Mouse (Mus musculus) hindbrain, embryonic 10.5 days (tissue): ENCODE results near the gene F3. TPM values are rescaled to one million over a fixed set of nuclear protein-coding genes. Genes with fewer than 3 reads are reported as not detected.

Experiments
- DNase-seq: peaks from one replicate; pipeline ENCODE4 v3.0.0-alpha.2; 2017; ENCODE audit warnings: low spot score
- H3K27ac ChIP-seq: fragments of 300-500 bp; sonication (generic); 2 replicates; pipeline ENCODE4 v1.5.1; 2016; ENCODE audit warnings: mild to moderate bottlenecking, moderate library complexity
- H3K27me3 ChIP-seq: fragments of 300-500 bp; sonication (generic); 2 replicates; pipeline ENCODE4 v1.6.1; 2016; ENCODE audit warnings: mild to moderate bottlenecking; ENCODE audit not compliant: poor library complexity, insufficient read depth, severe bottlenecking
- H3K36me3 ChIP-seq: fragments of 300-500 bp; sonication (generic); 2 replicates; pipeline ENCODE4 v1.6.1; 2016; ENCODE audit warnings: mild to moderate bottlenecking, moderate library complexity
- H3K4me1 ChIP-seq: fragments of 300-500 bp; sonication (generic); replicated peaks from 2 replicates; pipeline ENCODE4 v1.6.1; 2016; ENCODE audit warnings: mild to moderate bottlenecking
- H3K4me3 ChIP-seq: fragments of 300-500 bp; sonication (generic); 2 replicates; pipeline ENCODE4 v1.5.1; 2016; ENCODE audit warnings: mild to moderate bottlenecking, moderate library complexity
- H3K9me3 ChIP-seq: fragments of 300-500 bp; sonication (generic); 2 replicates; pipeline ENCODE4 v1.6.1; 2016; ENCODE audit warnings: mild to moderate bottlenecking, moderate library complexity
- WGBS: fragments of 180-500 bp; shearing (Covaris S2); methylation state at CpG from one replicate; pipeline ENCODE4 v1.1.7; 2016; 5-methylcytosine and 5-hydroxymethylcytosine counted together
- polyA plus RNA-seq: library from polyadenylated mRNA; unstranded; fragments of >200 nt; fragmentation: Nextera tagmentation; extraction: Ambion mirVana; gene quantifications from 2 replicates; pipeline ENCODE4 v1.2.1, GENCODE M21; 2016

Gene F3
- polyA plus RNA-seq = 8.8 and 14.1 TPM in 2 replicates

DNA sequence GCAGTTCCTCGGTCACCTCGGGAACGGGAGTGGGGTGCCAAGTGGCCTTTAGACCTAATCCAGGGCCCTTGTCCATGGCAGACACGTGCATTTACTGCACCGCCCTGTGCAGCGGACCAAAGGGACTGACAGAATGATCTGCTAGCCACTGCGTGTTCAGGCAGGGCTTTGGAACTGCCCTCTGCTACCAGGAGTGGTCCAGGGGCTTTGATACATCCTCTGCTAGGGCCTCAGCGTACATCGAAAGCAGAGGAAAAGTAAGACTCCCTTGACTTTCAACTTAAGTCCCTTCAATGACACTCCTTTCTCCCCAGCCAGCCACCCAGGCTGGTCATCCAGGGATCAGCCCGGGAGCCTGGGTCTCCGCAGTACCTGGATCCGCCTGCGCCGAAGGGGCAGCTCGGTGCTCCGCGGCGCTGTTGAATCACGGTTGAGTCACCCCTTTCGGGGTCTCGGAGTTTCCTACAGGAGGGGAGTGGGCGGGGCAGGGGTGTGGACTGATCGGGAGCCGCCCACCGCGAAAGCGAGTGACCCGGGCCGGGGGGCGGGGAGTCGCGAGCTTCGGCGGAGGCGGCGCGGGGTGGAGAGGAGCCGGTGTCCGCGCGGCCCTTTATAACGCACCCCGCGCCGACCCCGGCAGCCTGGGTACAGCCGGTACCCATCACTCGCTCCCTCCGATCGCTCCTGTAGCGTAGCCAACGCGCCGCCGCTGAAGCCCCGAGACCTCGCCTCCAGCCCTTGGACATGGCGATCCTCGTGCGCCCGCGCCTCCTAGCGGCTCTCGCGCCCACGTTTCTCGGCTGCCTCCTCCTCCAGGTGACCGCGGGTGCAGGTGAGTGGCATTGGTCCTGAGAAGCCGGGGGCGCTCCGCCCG lies at the start of gene F3:
Gene F3 (plus strand): TSS at position 567 of the 874 bp plus-strand sequence.
- peaks cover 72% of the 10 kb centered on the region for H3K27me3 ChIP-seq
- under 1% methylated on average over 73 of the region's 73 CpGs for WGBS

DNA sequence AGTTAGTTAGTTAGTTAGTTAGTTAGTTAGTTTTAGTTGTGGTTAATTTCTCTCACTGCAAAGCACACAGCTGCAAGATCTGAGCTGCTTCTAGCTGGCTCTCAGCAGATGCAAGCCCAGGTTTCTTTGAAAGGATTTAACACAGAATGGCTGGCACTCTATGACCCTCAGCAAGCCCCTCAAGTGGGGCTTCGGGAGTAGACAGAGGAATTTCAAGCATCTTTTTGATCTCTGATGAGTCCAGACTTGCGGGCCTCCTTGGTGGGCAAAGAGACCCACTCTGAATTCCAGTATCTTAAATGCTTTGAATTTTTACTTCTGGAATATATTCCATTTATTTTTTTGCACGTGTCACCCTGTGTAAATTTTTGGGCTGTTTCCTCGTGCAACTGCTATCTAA lies 44.4 kb upstream of the F3 start:
- WGBS = 37% methylated on average over 4 of the region's 4 CpGs

More for the DNA sequence above, at the start of gene F3:
- no peaks in the 10 kb centered on the region for H3K36me3 ChIP-seq
- no peaks in the 10 kb centered on the region for H3K9me3 ChIP-seq
- peak within 1 kb of the TSS; percentile 82 for H3K27ac ChIP-seq
- peak within 1 kb of the TSS; percentile 69 for H3K4me3 ChIP-seq
- DNase-seq = peak; percentile 85
- peaks cover 38% of the 10 kb centered on the region for H3K4me1 ChIP-seq

DNA sequence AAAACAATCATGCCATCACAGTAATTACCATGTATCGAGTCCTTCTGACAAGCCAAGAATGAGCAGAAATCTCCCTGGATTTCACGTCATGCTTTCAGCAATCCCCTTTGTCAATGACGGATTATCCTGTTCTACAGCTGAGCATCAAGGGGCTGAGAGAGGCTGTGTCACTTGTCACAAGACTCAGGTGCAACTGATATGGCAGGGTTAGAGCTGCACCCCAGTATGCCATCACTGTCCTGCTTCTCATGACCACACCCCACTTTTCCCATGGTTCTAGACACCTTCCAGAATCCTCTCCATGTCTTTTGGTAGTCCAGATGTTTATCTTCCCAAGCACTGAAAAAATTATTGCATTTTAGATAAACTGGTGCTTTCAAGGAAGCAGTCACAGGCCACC lies 43.9 kb upstream of the F3 start:
- Histone ChIP-seq H3K4me1 (peaks cover 17% of the 10 kb centered on the region), H3K9me3 (no peaks in the 10 kb centered on the region), H3K4me3 (no peak overlapping the region), H3K27ac (no peak overlapping the region), H3K27me3 (no peaks in the 10 kb centered on the region), H3K36me3 (no peaks in the 10 kb centered on the region)
- WGBS = 40% methylated on average over 3 of the region's 3 CpGs
- no peak for DNase-seq

More for the DNA sequence above, 44.4 kb upstream of the F3 start:
- Histone ChIP-seq H3K9me3 (no peaks in the 10 kb centered on the region), H3K4me3 (no peak overlapping the region), H3K36me3 (no peaks in the 10 kb centered on the region), H3K4me1 (peaks cover 17% of the 10 kb centered on the region), H3K27me3 (no peaks in the 10 kb centered on the region), H3K27ac (no peak overlapping the region)
- DNase-seq = no peak

DNA sequence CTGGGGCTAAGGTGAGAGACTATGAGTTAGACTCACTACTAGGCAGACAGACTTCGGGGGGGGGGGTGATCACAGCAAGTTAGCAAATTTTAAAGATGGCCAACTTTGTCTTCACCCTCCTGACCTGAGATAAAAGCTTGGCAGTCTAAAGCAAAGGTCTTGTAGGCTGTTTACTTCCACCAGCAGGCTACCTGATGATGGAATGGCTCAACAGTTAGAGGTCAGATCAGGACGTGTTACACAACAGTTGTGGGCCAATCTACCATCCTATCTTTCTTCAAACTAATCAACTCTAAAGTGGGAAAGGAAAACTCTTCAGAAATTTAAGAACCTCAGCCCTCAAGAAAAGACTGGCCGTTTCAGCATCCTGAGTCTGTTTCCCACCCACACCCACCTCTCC lies 43.1 kb upstream of the F3 start:
- H3K4me1 ChIP-seq = peaks cover 17% of the 10 kb centered on the region
- H3K9me3 ChIP-seq = no peaks in the 10 kb centered on the region
- no peaks in the 10 kb centered on the region for H3K27me3 ChIP-seq
- no peak for DNase-seq
- no peak overlapping the region for H3K4me3 ChIP-seq
- no peak overlapping the region for H3K27ac ChIP-seq
- no peaks in the 10 kb centered on the region for H3K36me3 ChIP-seq
- WGBS = 77% methylated on average over 3 of the region's 3 CpGs

DNA sequence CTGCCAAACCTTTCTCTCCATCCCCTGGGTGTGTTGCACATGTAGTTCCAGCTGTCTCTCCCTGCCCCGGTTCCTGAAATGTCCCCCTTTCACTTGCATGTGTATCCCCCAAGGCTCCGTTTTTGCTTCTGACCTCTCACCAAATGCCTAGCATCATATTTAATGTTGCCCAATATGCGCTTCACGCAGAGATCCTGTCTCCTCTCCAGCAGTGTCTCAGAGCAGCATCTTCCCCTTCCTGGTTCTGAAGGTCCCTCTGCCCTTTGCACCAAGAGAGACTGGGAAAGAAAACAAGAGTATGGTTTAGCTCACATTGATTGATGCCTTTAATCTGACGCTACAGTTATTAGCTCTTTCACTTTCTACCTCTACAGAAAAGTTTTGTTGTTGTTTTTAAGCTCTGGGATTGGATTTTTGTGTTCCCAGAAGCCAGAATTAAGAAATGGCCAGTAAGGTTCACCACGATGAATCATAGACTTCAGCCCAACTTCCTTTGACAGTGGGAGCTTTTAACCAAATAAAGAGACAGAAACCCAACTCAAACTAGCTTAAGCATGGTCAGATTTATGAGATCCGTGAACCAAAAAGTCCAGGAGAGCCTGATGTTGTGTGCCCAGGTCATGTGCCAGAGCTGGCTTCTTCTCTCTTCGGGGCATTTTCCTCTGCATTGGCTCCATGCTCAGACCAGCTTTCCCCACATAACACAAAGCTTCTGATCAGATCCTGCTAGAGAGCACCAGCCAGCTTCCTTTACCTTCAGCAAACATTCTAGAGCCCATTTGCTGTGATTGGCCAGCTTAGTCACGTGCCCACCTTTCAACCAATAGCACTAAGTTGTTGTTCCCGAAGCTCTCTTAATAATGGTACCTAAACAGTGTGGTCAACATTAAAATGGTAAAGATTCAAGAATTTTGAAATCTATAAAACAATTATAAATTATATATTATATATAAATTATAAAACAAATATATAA lies 40.6 kb upstream of the F3 start:
- WGBS = 90% methylated on average over 10 of the region's 10 CpGs
- Histone ChIP-seq H3K9me3 (no peaks in the 10 kb centered on the region), H3K4me3 (no peak overlapping the region), H3K27ac (no peak overlapping the region), H3K4me1 (peaks cover 17% of the 10 kb centered on the region), H3K36me3 (no peaks in the 10 kb centered on the region), H3K27me3 (no peaks in the 10 kb centered on the region)
- DNase-seq = no peak

DNA sequence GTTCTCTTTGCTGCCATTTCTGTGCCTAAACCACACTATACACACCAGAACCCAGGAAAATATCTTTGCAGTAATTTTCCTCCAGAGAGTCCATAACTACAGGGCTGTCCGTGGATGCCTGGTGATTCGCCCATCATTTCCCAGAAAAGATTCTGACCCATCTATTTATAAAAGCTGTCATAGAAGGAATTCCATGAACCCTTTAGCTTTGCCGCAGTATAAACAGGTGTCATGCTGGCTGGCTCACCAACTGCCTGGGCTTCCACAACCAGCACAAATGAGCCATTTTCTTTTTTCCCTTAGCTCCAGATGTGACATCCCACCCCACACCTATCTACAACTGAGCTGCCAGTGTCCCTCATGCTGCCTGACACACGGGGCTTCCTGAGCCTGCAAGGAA lies 38.8 kb upstream of the F3 start:
- 80% methylated on average over 4 of the region's 4 CpGs for WGBS
- H3K9me3 ChIP-seq = no peaks in the 10 kb centered on the region
- no peak for DNase-seq

DNA sequence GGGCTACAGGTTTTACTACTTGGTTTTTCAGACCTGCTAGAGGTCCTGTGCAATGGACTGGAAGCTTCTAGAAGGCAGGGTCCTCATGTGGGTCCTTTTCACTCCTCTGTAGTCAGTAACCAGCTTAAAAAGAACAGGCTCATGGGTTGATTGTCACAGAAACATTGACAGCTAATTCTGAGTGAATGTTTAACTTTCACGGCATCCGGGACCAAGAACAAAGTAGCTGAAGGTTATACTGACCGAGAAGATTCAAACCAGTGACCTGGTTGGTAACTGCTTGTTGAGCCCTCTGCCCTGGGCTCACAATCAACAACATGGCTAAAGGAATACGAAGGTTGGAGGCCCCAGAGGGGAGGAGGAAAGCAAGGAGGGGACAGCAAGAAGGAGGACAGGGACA lies 38.4 kb upstream of the F3 start:
- no peak overlapping the region for H3K27ac ChIP-seq
- WGBS = 88% methylated on average over 4 of the region's 4 CpGs
- DNase-seq = no peak
- H3K9me3 ChIP-seq = no peaks in the 10 kb centered on the region
- H3K4me3 ChIP-seq = no peak overlapping the region
- H3K36me3 ChIP-seq = no peaks in the 10 kb centered on the region
- no peaks in the 10 kb centered on the region for H3K27me3 ChIP-seq
- H3K4me1 ChIP-seq = no peaks in the 10 kb centered on the region

More for the DNA sequence above, 38.8 kb upstream of the F3 start:
- Histone ChIP-seq H3K27ac (no peak overlapping the region), H3K36me3 (no peaks in the 10 kb centered on the region), H3K27me3 (no peaks in the 10 kb centered on the region), H3K4me1 (peaks cover 2% of the 10 kb centered on the region; the same call in 1 of the 2 replicates), H3K4me3 (no peak overlapping the region)

DNA sequence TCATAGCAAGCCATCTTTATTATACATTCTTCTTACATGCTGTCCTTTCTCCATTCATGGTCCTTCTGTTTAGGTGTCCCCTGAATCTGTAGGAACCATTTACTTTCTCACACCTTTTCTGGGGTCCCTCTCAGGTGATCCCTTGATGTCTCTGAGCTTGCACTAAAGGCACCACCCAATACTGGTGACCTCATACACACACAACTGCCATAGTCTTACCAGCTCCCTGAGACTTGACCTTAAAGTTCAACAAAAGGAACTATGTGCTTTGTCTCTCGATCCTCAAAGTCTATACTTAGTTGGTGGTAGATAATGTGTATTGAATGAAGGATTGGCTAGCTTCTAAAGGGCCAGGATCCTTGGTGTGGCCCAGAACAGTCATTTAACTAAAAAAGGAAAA lies 37.4 kb upstream of the F3 start:
- DNase-seq = no peak
- Histone ChIP-seq H3K36me3 (no peaks in the 10 kb centered on the region), H3K4me1 (no peaks in the 10 kb centered on the region), H3K4me3 (no peak overlapping the region), H3K27ac (no peak overlapping the region), H3K9me3 (no peaks in the 10 kb centered on the region), H3K27me3 (no peaks in the 10 kb centered on the region)
- 76% methylated on average over 1 of the region's 1 CpGs for WGBS

DNA sequence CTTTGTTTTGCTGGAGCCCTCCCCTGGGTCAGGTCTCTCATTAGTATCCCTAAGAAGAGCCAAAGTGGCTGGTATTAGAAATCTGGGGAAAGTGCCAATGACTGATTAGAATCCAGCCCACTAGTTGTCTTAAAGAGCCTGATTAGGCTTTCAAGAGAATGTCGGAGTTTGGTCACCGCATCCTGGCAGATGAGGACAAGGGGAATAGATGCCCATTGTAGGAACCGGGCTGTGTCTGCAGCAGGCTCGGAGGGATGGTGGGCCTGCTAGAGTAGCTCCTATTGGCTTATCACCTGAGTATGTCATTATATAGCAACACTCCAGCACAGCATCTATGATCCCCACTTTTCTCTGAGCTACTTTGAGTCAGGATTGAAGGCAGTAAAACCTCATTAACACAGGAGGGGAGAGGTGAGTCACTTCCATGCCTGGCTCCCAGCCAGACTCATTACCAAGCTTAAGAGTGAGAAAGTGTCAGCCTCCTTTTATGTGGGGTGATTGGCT lies 36.9 kb upstream of the F3 start:
- no peak for DNase-seq
- no peak overlapping the region for H3K27ac ChIP-seq
- H3K27me3 ChIP-seq = no peaks in the 10 kb centered on the region
- no peaks in the 10 kb centered on the region for H3K36me3 ChIP-seq
- no peak overlapping the region for H3K4me3 ChIP-seq
- no peaks in the 10 kb centered on the region for H3K4me1 ChIP-seq
- no peaks in the 10 kb centered on the region for H3K9me3 ChIP-seq
- 88% methylated on average over 4 of the region's 4 CpGs for WGBS

DNA sequence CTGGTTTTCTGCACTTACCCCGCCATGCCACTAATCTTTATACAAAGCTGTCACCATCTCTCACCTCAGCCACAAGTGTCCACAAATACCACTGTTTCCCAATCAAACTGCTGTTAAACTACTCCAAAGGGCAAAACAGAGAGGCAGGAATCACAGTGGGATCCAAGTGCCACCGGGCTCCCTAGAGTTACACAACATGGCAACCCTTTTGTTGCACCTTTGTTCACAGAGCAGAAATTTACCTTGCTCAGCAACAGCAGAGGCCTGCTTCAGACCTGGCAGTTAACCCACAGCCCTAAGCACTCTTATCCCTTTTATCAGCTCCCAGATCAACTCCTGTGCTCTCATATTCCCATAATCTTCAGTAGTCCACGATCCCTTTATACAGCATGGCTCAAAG lies 35.6 kb upstream of the F3 start:
- H3K36me3 ChIP-seq = no peaks in the 10 kb centered on the region
- H3K27ac ChIP-seq = no peak overlapping the region
- H3K4me1 ChIP-seq = no peaks in the 10 kb centered on the region
- H3K27me3 ChIP-seq = no peaks in the 10 kb centered on the region
- DNase-seq = no peak
- no peak overlapping the region for H3K4me3 ChIP-seq
- H3K9me3 ChIP-seq = no peaks in the 10 kb centered on the region
- 86% methylated on average over 3 of the region's 3 CpGs for WGBS

DNA sequence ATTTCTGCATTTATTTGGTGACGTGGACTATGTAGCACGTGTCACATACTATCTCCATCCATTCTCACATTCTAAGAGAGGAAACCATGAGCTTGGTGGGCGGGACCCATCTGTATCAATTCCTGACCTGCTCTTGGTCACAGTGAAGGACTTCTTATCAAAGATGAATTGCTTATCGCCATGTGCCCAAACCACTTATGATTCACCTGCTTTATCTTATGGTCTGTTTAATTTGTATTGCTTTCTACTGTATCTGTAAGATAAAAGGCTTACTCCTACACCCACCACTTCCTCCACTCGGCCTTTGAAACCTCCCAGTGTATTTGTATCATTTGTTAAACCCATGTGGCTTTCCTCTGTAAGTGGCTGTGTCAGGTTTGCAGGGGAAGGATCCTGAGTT lies 34.3 kb upstream of the F3 start:
- Histone ChIP-seq H3K27me3 (no peaks in the 10 kb centered on the region), H3K4me1 (0 out of 2 replicates have a peak, but pooled peaks cover 3% of the 10 kb centered on the region), H3K36me3 (no peaks in the 10 kb centered on the region), H3K9me3 (no peaks in the 10 kb centered on the region), H3K4me3 (no peak overlapping the region), H3K27ac (no peak overlapping the region)
- WGBS = 91% methylated on average over 5 of the region's 5 CpGs
- DNase-seq = no peak

DNA sequence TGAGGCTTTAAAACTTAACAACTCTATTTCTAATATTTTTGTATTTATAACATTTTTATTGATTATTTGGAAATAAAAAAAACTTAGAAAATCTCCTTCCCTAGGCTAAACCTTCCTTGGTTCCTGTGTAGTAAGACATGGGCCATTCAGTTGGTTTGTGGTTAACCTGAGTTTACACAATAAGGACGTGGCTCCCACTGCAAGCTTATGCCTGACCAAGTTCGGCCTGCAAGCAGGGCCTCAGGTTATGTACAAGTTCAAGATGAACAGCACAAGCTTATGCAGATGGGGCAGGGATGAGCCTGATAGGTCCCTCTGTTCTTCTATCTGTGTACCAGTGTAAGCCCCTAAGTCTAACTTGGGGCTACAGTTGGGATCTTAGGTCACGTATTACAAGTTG lies 33.6 kb upstream of the F3 start:
- H3K4me3 ChIP-seq = no peak overlapping the region
- H3K27me3 ChIP-seq = no peaks in the 10 kb centered on the region
- H3K4me1 ChIP-seq = 0 out of 2 replicates have a peak, but pooled peaks cover 3% of the 10 kb centered on the region
- no peaks in the 10 kb centered on the region for H3K36me3 ChIP-seq
- DNase-seq = no peak
- H3K27ac ChIP-seq = no peak overlapping the region
- WGBS = 94% methylated on average over 3 of the region's 3 CpGs
- H3K9me3 ChIP-seq = no peaks in the 10 kb centered on the region
